ENCODE assay signal across 17 mouse cellular contexts in genomic region chr11:48133335-48133734, GRCm38 (mm10).
"Had no signal": no experiment of that assay in that cellular context is flagged by ENCODE, and none has a peak within 500 bp of the region (broad histone marks: within the 10 kb centered on the region; RNA-seq: fewer than 3 reads in every experiment).

No protein-coding gene starts in this region.

- H3K27ac ChIP-seq: lung, embryonic 15.5 days; macrophage; midbrain, embryonic 13.5 days; midbrain, embryonic 15.5 days; neural tube, embryonic 12.5 days had no signal

- ATAC-seq: lung, postnatal 0 days; midbrain, embryonic 13.5 days; midbrain, embryonic 15.5 days had no signal

- H3K4me2 ChIP-seq: lung, embryonic 15.5 days; midbrain, embryonic 11.5 days; midbrain, embryonic 13.5 days; midbrain, embryonic 15.5 days; neural tube, embryonic 12.5 days had no signal

- H3K27me3 ChIP-seq: lung, embryonic 15.5 days; megakaryocyte, embryonic 14.5 days; midbrain, embryonic 13.5 days; midbrain, embryonic 15.5 days; neural tube, embryonic 12.5 days had no signal

- H3K4me1 ChIP-seq: lung, embryonic 15.5 days; megakaryocyte, embryonic 14.5 days; midbrain, embryonic 13.5 days; midbrain, embryonic 15.5 days; neural tube, embryonic 12.5 days had no signal

- H3K4me3 ChIP-seq: lung, embryonic 15.5 days; megakaryocyte, embryonic 14.5 days; midbrain, embryonic 13.5 days; midbrain, embryonic 15.5 days; neural tube, embryonic 12.5 days had no signal

- H3K9ac ChIP-seq: lung, embryonic 15.5 days; midbrain, embryonic 13.5 days; midbrain, embryonic 15.5 days; neural tube, embryonic 12.5 days had no signal

- DNase-seq: lung, adult 2 months; lung, postnatal 14 days; lung, postnatal 36 days; right cerebral cortex, postnatal 25 days; right cerebral cortex, postnatal 4 days; spleen, adult 18-20 months; thymus, adult 18-20 months; thymus, postnatal 14 days; thymus, postnatal 36 days had no signal

- H3K9me3 ChIP-seq: lung, embryonic 15.5 days; megakaryocyte, embryonic 14.5 days; midbrain, embryonic 13.5 days; midbrain, embryonic 15.5 days; neural tube, embryonic 12.5 days had no signal

- H3K36me3 ChIP-seq: lung, embryonic 15.5 days; midbrain, embryonic 13.5 days; midbrain, embryonic 15.5 days; neural tube, embryonic 12.5 days had no signal
